Mouse (Mus musculus) right cerebral cortex, postnatal 25 days (tissue): Measurements from ENCODE around the gene Srsf1.

Experiments
- DNase-seq: peaks from one replicate; pipeline ENCODE4 v3.0.0; 2022

The Srsf1 gene

GRCm38 (mm10) chr11:88073343-88073875 lies 26.2 kb downstream of the Srsf1 start:
- no peak for DNase-seq

GRCm38 (mm10) chr11:88075701-88076100 lies 28.5 kb downstream of the Srsf1 start:
- DNase-seq, result no peak

- no peak for DNase-seq
Measured at GRCm38 (mm10) chr11:88076394-88076793, 29.2 kb downstream of the Srsf1 start.

GRCm38 (mm10) chr11:88083699-88084098 lies 36.5 kb downstream of the Srsf1 start:
- DNase-seq, result no peak

- peak; percentile 83 for DNase-seq
Measured at GRCm38 (mm10) chr11:88086737-88087627, 39.8 kb downstream of the Srsf1 start.

- no peak for DNase-seq
Measured at GRCm38 (mm10) chr11:88089150-88089549, 42.0 kb downstream of the Srsf1 start.

- DNase-seq, result no peak
Measured at GRCm38 (mm10) chr11:88090293-88090692, 43.1 kb downstream of the Srsf1 start.

GRCm38 (mm10) chr11:88091949-88092348 lies 44.8 kb downstream of the Srsf1 start:
- DNase-seq, result no peak

- DNase-seq, result no peak
Measured at GRCm38 (mm10) chr11:88097173-88097572, 50.0 kb downstream of the Srsf1 start.

- no peak for DNase-seq
Measured at GRCm38 (mm10) chr11:88098021-88098729, 51.0 kb downstream of the Srsf1 start, which contains the start of gene Cuedc1. TSS of gene Cuedc1 (plus strand) at chr11:88098058.

- DNase-seq, result peak; percentile 85
Measured at GRCm38 (mm10) chr11:88098787-88099598, 51.8 kb downstream of the Srsf1 start.

- DNase-seq, result peak; percentile 39
Measured at GRCm38 (mm10) chr11:88099599-88100023, 52.4 kb downstream of the Srsf1 start.

GRCm38 (mm10) chr11:88100170-88100569 lies 53.0 kb downstream of the Srsf1 start:
- no peak for DNase-seq
